Comparison of ENCODE assay signal across 27 mouse cellular contexts in genomic region chr17:44011917-44012316, GRCm38 (mm10).
"Had no signal": no experiment of that assay in that cellular context is flagged by ENCODE, and none has a peak within 500 bp of the region (broad histone marks: within the 10 kb centered on the region; RNA-seq: fewer than 3 reads in every experiment).

No protein-coding gene starts in this region.

- H3K36me3 ChIP-seq: heart, embryonic 13.5 days; heart, embryonic 15.5 days; hindbrain, embryonic 13.5 days; hindbrain, embryonic 15.5 days; kidney, embryonic 15.5 days; limb, embryonic 13.5 days; limb, embryonic 15.5 days; liver, embryonic 12.5 days had no signal

- H3K27ac ChIP-seq: heart, adult 2 months; heart, embryonic 13.5 days; heart, embryonic 15.5 days; hindbrain, embryonic 13.5 days; hindbrain, embryonic 15.5 days; hindbrain, postnatal 0 days; kidney, embryonic 15.5 days; kidney, postnatal 0 days; limb, embryonic 13.5 days; limb, embryonic 15.5 days; liver, embryonic 12.5 days; liver, embryonic 14.5 days had no signal

- H3K4me3 ChIP-seq: heart, adult 2 months; heart, embryonic 13.5 days; heart, embryonic 15.5 days; hindbrain, embryonic 13.5 days; hindbrain, embryonic 15.5 days; kidney, embryonic 15.5 days; limb, embryonic 13.5 days; limb, embryonic 15.5 days; liver, embryonic 12.5 days had no signal

- H3K27me3 ChIP-seq: heart, embryonic 13.5 days; heart, embryonic 15.5 days; hindbrain, embryonic 13.5 days; hindbrain, embryonic 15.5 days; kidney, embryonic 15.5 days; limb, embryonic 13.5 days; limb, embryonic 15.5 days; liver, embryonic 12.5 days had no signal

- H3K9ac ChIP-seq: heart, embryonic 13.5 days; heart, embryonic 15.5 days; hindbrain, embryonic 13.5 days; hindbrain, embryonic 15.5 days; kidney, embryonic 15.5 days; limb, embryonic 13.5 days; limb, embryonic 15.5 days; liver, embryonic 12.5 days; liver, embryonic 14.5 days had no signal

- H3K9me3 ChIP-seq: heart, embryonic 13.5 days; heart, embryonic 15.5 days; hindbrain, embryonic 13.5 days; hindbrain, embryonic 15.5 days; kidney, embryonic 15.5 days; limb, embryonic 13.5 days; limb, embryonic 15.5 days; liver, embryonic 12.5 days had no signal

- H3K4me1 ChIP-seq: heart, embryonic 15.5 days; hindbrain, embryonic 13.5 days; hindbrain, embryonic 15.5 days; kidney, embryonic 15.5 days; limb, embryonic 13.5 days; limb, embryonic 15.5 days; liver, embryonic 12.5 days had no signal

- DNase-seq: gastrocnemius, postnatal 14 days; gastrocnemius, postnatal 36 days; heart, adult 11 months; heart, adult 2 months; heart, postnatal 14 days; heart, postnatal 36 days; kidney, adult 11 months; kidney, adult 2 months; kidney, adult 9 months; kidney, postnatal 14 days; kidney, postnatal 36 days; layer of hippocampus, adult 9-11 months; layer of hippocampus, postnatal 36 days; left cerebral cortex, postnatal 4 days had no signal

- H3K4me2 ChIP-seq: heart, embryonic 11.5 days; heart, embryonic 13.5 days; heart, embryonic 15.5 days; hindbrain, embryonic 13.5 days; hindbrain, embryonic 15.5 days; kidney, embryonic 15.5 days; limb, embryonic 13.5 days; limb, embryonic 15.5 days; liver, embryonic 12.5 days had no signal

- ATAC-seq: hindbrain, postnatal 0 days; intestine, embryonic 16.5 days; liver, embryonic 12.5 days had no signal
